7 mouse cellular contexts compared by ENCODE assay signal in the genomic region with DNA sequence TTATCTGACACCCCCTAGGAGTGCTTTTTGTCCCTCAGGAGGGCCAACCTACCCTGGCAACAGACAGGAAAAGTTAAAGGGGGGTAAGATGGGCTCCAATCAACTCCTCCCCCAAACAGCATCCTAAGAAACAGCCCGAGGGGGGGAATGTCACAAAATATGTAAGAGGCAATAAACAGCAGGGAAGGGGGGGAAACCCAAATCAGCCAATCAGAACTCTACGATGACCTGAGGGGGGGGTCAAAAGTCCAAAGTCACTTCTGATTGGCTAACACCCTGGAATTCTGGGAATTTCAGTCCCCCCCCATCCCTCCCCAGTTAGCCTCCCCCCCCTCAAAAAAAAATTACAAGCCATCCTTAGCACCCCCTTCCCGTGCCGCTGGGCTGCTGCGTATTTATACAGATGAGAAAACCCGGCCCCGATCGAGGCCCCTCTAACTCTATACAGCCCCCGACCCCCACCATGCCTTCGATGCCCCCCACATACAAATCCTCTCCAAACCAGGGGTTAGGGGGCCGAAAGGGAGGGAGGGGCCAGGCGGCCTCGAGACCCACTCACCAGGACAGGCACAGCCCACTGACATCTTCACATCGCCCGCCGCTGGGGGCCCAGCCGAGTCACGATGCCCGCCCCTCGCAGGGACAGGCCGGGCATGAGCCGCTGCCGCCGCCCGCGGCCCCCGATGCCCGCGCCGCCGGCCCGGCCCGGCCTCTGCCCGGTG. TPM values are rescaled to one million over a fixed set of nuclear protein-coding genes. Genes with fewer than 3 reads are reported as not detected.
A peak's percentile ranks its signal among the peaks of the same experiment; 100 is the strongest.
DNase-seq lines count a peak whose midpoint lies in the region; ATAC-seq lines count a peak whose summit lies in the region.

Gene Pprc1 (plus strand): TSS at position 616 of the 722 bp plus-strand sequence.

- H3K4me1 ChIP-seq in embryonic facial prominence, embryonic 11.5 days (ENCODE audit: control insufficient read depth, insufficient read depth, low read length) = peaks cover 12% of the 10 kb centered on the region; the same call in 1 of the 2 replicates
- peaks cover 73% of the 10 kb centered on the region for H3K4me1 ChIP-seq in liver, embryonic 15.5 days (replicated peaks)

- peak within 1 kb of the TSS; percentile 95 for H3K27ac ChIP-seq in embryonic facial prominence, embryonic 11.5 days (replicated peaks; ENCODE audit: low read depth, low read length)
- peak within 1 kb of the TSS; percentile 93 for H3K27ac ChIP-seq in liver, embryonic 15.5 days (replicated peaks)

- peak within 1 kb of the TSS; percentile 81 for H3K4me2 ChIP-seq in embryonic facial prominence, embryonic 11.5 days (ENCODE audit: low read depth, low read length)
- H3K4me2 ChIP-seq in liver, embryonic 15.5 days = peak within 1 kb of the TSS; percentile 99

- ATAC-seq in embryonic facial prominence, embryonic 11.5 days (replicated peaks; ENCODE audit: insufficient number of reproducible peaks, low FRiP score, low TSS enrichment, low read depth) = peak; percentile 1; the same call in 1 of the 2 replicates
- ATAC-seq in liver, embryonic 15.5 days (ENCODE audit: insufficient read depth) = no peak

- no peaks in the 10 kb centered on the region for H3K36me3 ChIP-seq in embryonic facial prominence, embryonic 11.5 days (replicated peaks; ENCODE audit: control insufficient read depth, insufficient read depth, low read depth, low read length)
- no peaks in the 10 kb centered on the region for H3K36me3 ChIP-seq in liver, embryonic 15.5 days (replicated peaks)

- under 1% methylated on average over 15 of the region's 34 CpGs for WGBS in embryonic facial prominence, embryonic 11.5 days
- WGBS in liver, embryonic 15.5 days (ENCODE audit: insufficient replicate concordance) = 1% methylated on average over 33 of the region's 34 CpGs

- H3K9me3 ChIP-seq in embryonic facial prominence, embryonic 11.5 days (replicated peaks; ENCODE audit: control insufficient read depth, low read length) = no peaks in the 10 kb centered on the region
- no peaks in the 10 kb centered on the region for H3K9me3 ChIP-seq in liver, embryonic 15.5 days (replicated peaks)

- peak; percentile 41 for DNase-seq in CD4-positive, CD25-positive, alpha-beta regulatory T cell, adult 2 months (ENCODE audit: low read depth, low spot score)
- DNase-seq in R1 (ENCODE audit: low read depth, low spot score) = peak; percentile 50
- peak; percentile 73 for DNase-seq in embryonic facial prominence, embryonic 11.5 days (ENCODE audit: low spot score)
- DNase-seq in heart, adult 8-10 months (ENCODE audit: low spot score) = peak; percentile 60
- peak; percentile 50 to 65 for DNase-seq in kidney, adult 8-10 months
- DNase-seq in retina, embryonic 14.5 days (ENCODE audit: low spot score) = peak; percentile 47

- peak within 1 kb of the TSS; percentile 95 for H3K4me3 ChIP-seq in embryonic facial prominence, embryonic 11.5 days (ENCODE audit: low read depth, low read length)
- peak within 1 kb of the TSS; percentile 89 for H3K4me3 ChIP-seq in liver, embryonic 15.5 days (replicated peaks)

- H3K9ac ChIP-seq in embryonic facial prominence, embryonic 11.5 days (replicated peaks; ENCODE audit: low read length) = peak within 1 kb of the TSS; percentile 94
- peak within 1 kb of the TSS; percentile 86 for H3K9ac ChIP-seq in liver, embryonic 15.5 days

- H3K27me3 ChIP-seq in embryonic facial prominence, embryonic 11.5 days (ENCODE audit: control insufficient read depth, insufficient read depth, low read length) = no peaks in the 10 kb centered on the region
- H3K27me3 ChIP-seq in liver, embryonic 15.5 days = peaks cover 31% of the 10 kb centered on the region

RNA-seq across cellular contexts. Expression of gene Pprc1, which starts in this region (rescaled TPM):
- 46.7 and 57.0 TPM in 2 replicates for polyA plus RNA-seq in embryonic facial prominence, embryonic 11.5 days (2014; fragmentation: Nextera tagmentation; extraction: Ambion mirVana)
- 10 to 100 TPM; 12.3 to 17.0 (median 13.8) TPM for total RNA-seq in heart, adult 8-10 months (2022)
- 15.7 and 17.0 TPM in 2 replicates for polyA plus RNA-seq in liver, embryonic 15.5 days (2015; fragmentation: Nextera tagmentation; extraction: Ambion mirVana)
